Mouse (Mus musculus): Measurements from ENCODE around the gene Ddx46. TPM values are rescaled to one million over a fixed set of nuclear protein-coding genes. Genes with fewer than 3 reads are reported as not detected.
"Not testable (repeated sequence)": the region's sequence is repeated elsewhere in the genome, so short reads cannot be mapped to it uniquely, and the experiment has no call there.

Ddx46 gene
- polyA plus RNA-seq, 1 experiment from 2014 or later = 41.1 TPM

DNA sequence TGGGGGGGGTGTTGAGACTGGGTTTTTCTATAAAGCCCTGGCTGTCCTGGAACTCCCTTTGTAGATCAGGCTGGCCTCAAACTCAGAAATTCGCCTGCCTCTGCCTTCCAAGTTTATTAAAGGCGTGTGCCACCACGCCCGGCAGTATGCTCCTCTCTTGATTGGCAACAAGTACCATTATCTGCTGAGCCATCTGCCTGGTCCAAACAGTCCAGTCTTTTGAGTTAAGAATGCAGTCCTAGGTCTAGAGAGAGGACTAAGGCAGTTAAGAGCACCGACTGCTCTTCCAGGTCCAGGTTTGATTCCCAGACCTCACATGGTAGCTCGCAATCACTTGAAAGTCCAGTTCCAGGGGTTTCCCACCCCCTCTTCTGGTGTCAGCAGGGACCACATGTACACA lies 16.2 kb downstream of the Ddx46 start:
- no peaks in the 10 kb centered on the region for H3K27me3 ChIP-seq
- H3K27ac ChIP-seq = no peak overlapping the region
- no peaks in the 10 kb centered on the region for H3K4me1 ChIP-seq
- H3K4me2 ChIP-seq (replicated peaks) = no peak overlapping the region
- no peak overlapping the region for H3K4me3 ChIP-seq
- H3K9ac ChIP-seq = no peak overlapping the region
- ATAC-seq (ENCODE audit: low FRiP score) = no peak
- WGBS = 91% methylated on average over 6 of the region's 6 CpGs
- H3K9me3 ChIP-seq (replicated peaks) = no peaks in the 10 kb centered on the region
- peaks cover 98% of the 10 kb centered on the region for H3K36me3 ChIP-seq

DNA sequence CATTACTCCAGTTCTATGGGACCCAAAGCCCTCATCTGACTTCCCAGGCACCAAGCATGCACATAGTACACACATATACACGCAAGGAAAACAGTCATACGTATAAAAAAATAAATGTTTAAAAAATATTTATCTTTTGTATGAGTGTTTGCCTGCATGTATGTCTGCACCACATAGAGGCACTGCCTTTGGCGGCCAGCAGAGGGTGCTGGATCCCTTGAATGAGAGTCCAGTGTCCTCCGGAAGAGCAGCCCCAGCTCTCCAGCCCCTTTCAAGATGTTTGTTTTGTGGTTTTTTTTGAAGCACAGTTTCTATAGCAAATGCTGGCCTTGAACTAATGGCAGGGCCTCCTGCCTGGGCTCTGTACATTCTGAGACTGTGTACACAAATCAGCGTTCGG lies 33.7 kb downstream of the Ddx46 start:
- H3K27ac ChIP-seq = no peak overlapping the region
- H3K9me3 ChIP-seq (replicated peaks) = no peaks in the 10 kb centered on the region
- H3K4me2 ChIP-seq (replicated peaks) = no peak overlapping the region
- WGBS = 80% methylated on average over 6 of the region's 6 CpGs
- peaks cover 90% of the 10 kb centered on the region for H3K36me3 ChIP-seq
- no peaks in the 10 kb centered on the region for H3K4me1 ChIP-seq
- ATAC-seq (ENCODE audit: low FRiP score) = no peak
- H3K9ac ChIP-seq = no peak overlapping the region
- no peaks in the 10 kb centered on the region for H3K27me3 ChIP-seq
- no peak overlapping the region for H3K4me3 ChIP-seq

DNA sequence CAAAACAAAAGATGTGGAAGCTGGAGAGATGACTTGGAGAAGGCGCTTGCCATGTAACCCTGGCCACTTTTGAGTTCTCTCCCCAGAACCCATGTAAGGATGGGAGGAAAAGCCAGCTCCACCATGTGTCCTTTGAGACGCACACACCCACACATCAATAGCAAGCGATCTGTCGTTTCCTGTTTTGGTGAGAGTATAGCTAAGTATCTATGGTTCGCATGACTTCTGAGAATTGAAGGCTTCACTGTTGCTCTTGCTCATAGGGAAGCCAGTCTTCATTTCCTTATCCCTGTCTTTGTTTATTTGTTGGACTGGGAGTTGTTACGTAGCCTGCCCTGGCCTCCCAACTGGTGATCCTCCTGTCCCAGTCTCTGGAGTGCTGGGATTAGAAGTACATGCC lies 37.9 kb downstream of the Ddx46 start:
- no peak overlapping the region for H3K9ac ChIP-seq
- H3K4me2 ChIP-seq (replicated peaks) = no peak overlapping the region
- H3K36me3 ChIP-seq = peaks cover 87% of the 10 kb centered on the region
- no peak overlapping the region for H3K27ac ChIP-seq
- WGBS = 95% methylated on average over 6 of the region's 6 CpGs
- H3K9me3 ChIP-seq (replicated peaks) = no peaks in the 10 kb centered on the region
- no peak overlapping the region for H3K4me3 ChIP-seq
- ATAC-seq (ENCODE audit: low FRiP score) = no peak
- H3K4me1 ChIP-seq = no peaks in the 10 kb centered on the region
- no peaks in the 10 kb centered on the region for H3K27me3 ChIP-seq

DNA sequence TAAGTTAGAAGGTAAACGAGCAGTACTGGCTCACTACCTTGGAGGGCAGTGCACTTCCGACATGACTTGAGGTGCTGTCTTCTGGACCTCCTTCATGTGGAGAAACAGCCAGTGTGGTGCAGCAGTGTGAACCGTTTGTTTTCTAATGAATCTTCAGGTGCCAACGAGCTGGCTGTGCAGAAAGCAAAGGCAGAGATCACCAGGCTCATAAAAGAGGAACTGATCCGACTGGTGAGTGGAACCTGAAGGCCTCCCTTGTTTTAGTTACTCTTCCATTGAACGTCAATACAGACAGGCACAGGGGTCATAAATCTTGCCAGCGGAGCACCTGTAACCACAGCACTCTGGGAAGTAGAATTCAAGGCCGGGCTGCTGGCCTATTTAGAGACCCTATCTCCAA lies 42.5 kb downstream of the Ddx46 start:
- ATAC-seq (ENCODE audit: low FRiP score) = no peak
- no peak overlapping the region for H3K4me3 ChIP-seq
- no peak overlapping the region for H3K9ac ChIP-seq
- 88% methylated on average over 8 of the region's 8 CpGs for WGBS
- no peaks in the 10 kb centered on the region for H3K4me1 ChIP-seq
- H3K27ac ChIP-seq = no peak overlapping the region
- peaks cover 72% of the 10 kb centered on the region for H3K36me3 ChIP-seq
- H3K27me3 ChIP-seq = no peaks in the 10 kb centered on the region
- H3K9me3 ChIP-seq (replicated peaks) = no peaks in the 10 kb centered on the region
- no peak overlapping the region for H3K4me2 ChIP-seq (replicated peaks)

DNA sequence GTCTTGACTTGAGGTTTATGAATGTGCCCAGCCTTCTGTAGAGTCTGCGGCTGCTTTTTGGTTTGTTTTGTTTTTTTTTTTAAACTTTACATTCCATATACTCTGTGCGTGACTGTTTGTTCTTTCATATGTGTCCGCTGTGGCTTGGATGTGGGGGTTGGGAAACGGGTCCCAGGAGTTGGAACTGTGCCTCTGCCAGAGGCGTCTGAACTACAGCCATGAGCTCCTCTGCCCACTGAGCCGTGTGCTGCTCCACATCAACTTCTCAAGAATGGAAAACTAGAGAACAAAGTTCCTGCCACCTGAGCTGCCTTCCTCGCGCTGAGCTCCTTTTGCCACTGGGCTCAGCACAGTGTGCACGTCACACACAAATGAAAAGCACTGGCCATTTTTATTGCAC lies 47.4 kb downstream of the Ddx46 start:
- Histone ChIP-seq H3K36me3 (peaks cover 31% of the 10 kb centered on the region), H3K4me3 (no peak overlapping the region), H3K4me2 (replicated peaks) (no peak overlapping the region), H3K9me3 (replicated peaks) (no peaks in the 10 kb centered on the region), H3K27me3 (no peaks in the 10 kb centered on the region), H3K4me1 (no peaks in the 10 kb centered on the region), H3K9ac (no peak overlapping the region), H3K27ac (no peak overlapping the region)
- 90% methylated on average over 9 of the region's 9 CpGs for WGBS
- ATAC-seq (ENCODE audit: low FRiP score) = no peak

DNA sequence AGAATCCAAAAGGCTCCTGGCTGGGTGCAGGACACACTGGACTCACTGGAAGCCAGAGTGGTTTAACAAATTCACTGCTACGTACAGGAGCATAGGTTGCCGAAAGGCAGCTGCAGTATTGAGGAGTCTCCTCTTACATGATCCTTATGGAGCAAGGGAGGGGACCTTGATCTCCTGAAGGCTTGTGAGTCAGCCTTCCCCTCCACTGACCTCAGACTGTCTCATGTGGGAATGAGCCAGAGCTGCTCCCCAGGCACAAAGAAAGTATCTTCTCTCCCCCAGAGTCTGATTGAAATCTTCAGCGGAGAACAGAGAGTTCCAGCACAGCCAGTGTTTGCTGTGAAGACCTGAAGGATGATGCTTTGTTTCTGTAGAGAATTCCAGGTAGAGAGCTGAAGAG lies 48.8 kb downstream of the Ddx46 start:
- Histone ChIP-seq H3K36me3 (peaks cover 17% of the 10 kb centered on the region), H3K27me3 (no peaks in the 10 kb centered on the region), H3K9ac (no peak overlapping the region), H3K9me3 (replicated peaks) (no peaks in the 10 kb centered on the region), H3K4me3 (no peak overlapping the region), H3K4me1 (peaks cover 10% of the 10 kb centered on the region; the same call in 1 of the 2 replicates), H3K4me2 (replicated peaks) (no peak overlapping the region), H3K27ac (no peak overlapping the region)
- ATAC-seq (ENCODE audit: low FRiP score) = no peak
- 91% methylated on average over 3 of the region's 3 CpGs for WGBS

DNA sequence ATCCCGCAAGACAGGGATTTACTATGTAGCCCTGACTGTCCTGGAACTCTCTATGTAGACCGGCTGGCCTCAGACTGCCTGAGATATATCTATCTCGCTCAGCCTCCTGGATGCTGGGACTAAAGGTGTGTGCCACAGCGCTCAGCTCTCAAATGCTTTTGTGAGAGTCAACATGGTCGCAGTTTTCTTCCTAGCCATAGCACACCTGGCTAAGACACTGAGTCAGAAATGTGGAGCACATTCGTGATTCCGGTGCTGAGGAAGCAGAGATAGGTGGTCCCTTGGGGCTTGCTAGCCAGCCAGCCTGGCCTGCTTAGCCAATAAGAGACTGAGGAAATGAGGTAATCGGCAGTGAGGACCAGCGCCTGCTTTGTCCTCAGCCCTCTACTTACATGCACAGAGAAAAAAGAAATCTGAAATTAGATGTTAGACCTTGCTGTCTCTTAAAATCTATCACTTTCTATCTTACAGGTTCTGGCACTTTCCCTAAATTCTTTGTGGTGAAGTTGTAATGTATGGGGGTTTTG lies 51.3 kb downstream of the Ddx46 start:
- no peaks in the 10 kb centered on the region for H3K27me3 ChIP-seq
- peaks cover 10% of the 10 kb centered on the region; the same call in 1 of the 2 replicates for H3K4me1 ChIP-seq
- no peak overlapping the region for H3K4me2 ChIP-seq (replicated peaks)
- H3K9ac ChIP-seq = no peak overlapping the region
- H3K4me3 ChIP-seq = no peak overlapping the region
- 72% methylated on average over 9 of the region's 9 CpGs for WGBS
- no peaks in the 10 kb centered on the region for H3K9me3 ChIP-seq (replicated peaks)
- peak overlapping the region; percentile 45 for H3K27ac ChIP-seq
- no peak for ATAC-seq (ENCODE audit: low FRiP score)
- no peaks in the 10 kb centered on the region for H3K36me3 ChIP-seq

DNA sequence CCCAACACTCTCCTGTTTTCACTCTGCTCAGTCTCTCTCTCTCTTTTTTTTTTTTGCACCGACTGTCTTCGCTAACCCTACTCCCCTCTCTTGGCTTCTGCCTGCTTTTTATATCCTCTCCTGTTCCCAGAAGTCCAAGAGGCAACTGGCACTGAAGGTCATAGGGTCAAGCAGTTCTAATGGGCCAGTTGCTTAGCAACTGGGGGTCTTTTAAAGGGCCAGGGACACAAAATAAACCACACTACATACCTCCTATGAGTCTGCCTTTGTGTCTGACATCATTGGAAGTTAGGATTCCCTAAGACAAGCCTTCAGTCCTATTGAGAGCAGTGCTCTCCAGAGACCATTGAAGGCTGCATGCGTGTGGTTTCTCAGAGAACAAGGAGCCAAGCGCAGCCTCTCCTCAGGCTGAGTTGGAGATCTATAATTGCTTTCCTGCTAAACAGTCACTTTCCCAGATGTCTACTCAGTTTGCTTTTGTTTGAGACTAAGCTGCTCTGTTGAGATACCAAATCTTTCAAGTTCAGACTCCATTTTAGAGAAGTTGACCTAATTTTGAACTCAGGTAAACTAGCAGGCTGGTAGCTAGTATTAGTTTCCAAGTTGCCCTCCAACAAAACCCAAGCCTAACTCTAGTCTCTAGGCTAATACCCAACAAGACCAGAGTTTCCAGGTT lies 53.2 kb downstream of the Ddx46 start:
- no peak overlapping the region for H3K4me2 ChIP-seq (replicated peaks)
- 15% methylated on average over 4 of the region's 4 CpGs for WGBS
- no peak overlapping the region for H3K4me3 ChIP-seq
- H3K27ac ChIP-seq = 0 out of 2 replicates have a peak overlapping the region, but pooled peaks have one; percentile 12
- H3K36me3 ChIP-seq = no peaks in the 10 kb centered on the region
- no peak overlapping the region; the same call in 1 of the 2 replicates for H3K9ac ChIP-seq
- H3K4me1 ChIP-seq = peaks cover 10% of the 10 kb centered on the region; the same call in 1 of the 2 replicates
- ATAC-seq (ENCODE audit: low FRiP score) = no peak
- H3K9me3 ChIP-seq (replicated peaks) = no peaks in the 10 kb centered on the region
- no peaks in the 10 kb centered on the region for H3K27me3 ChIP-seq

DNA sequence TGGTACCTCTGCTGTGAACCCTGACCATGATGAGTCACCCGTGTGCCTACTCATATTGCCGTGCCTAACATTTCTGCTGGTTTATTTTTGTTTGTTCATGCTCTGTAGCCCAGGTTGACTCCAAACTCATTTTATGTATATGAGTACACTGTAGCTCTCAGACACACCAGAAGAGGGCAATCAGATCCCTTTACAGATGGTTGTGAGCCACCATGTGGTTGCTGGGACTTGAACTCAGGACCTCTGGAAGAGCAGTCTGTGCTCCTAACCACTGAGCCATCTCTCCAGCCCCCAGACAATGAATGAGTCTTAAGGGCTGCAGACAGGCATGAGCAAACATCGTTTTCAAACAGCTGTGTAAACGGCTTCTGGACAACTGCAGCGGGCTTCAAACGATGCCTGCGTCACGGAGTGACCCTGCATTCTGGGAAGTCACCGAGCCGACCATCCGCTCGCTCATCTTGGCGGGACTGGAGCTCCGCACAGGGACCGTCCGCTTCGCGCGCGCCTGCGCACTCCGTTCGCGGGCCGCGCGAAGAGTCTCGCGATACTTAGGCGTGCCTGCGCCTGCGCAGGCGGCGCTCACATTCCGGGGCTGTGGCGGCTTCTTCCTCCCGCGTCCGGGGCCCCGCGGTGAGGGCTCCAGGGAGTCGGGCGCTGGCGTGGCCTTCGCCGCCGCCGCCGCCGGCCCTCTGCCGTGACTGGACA lies 57.9 kb downstream of the Ddx46 start, which contains the start of gene B230219D22Rik:
B230219D22Rik (plus strand) TSS at position 590 of the 708 bp plus-strand sequence.
- peak; percentile 96 for ATAC-seq (ENCODE audit: low FRiP score)
- Histone ChIP-seq H3K27ac (peak within 1 kb of the TSS; percentile 99), H3K4me3 (peak within 1 kb of the TSS; percentile 99), H3K9ac (peak within 1 kb of the TSS; percentile 100), H3K4me1 (peaks cover 28% of the 10 kb centered on the region), H3K4me2 (replicated peaks) (peak within 1 kb of the TSS; percentile 72), H3K27me3 (no peaks in the 10 kb centered on the region), H3K9me3 (replicated peaks) (no peaks in the 10 kb centered on the region), H3K36me3 (0 out of 2 replicates have a peak, but pooled peaks cover 3% of the 10 kb centered on the region)
- 3% methylated on average over 51 of the region's 51 CpGs for WGBS

DNA sequence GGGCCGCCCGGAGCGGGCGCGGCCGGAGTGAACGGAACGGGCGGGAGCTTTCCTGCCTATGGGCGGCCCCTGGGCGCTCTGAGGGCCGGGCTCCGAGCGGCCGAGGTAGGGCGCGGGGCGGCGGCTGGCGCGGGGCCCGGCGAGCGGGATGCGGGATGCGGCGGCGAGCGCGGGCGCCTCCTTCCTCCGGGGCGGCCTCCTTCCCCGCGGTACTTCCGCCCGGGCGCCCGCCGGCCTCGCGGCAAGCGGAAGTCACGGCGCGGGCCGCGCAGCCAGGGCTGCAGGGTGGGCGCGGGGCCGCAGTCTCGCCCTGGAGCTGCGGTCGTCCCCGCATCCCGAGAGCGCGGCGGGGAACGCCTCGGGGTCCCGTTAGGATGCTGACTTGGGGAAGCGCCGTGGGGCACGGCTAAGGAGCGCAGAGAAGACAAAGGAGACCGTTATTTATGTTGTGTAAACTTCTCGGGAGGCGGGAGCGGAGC lies 58.5 kb downstream of the Ddx46 start:
- Histone ChIP-seq H3K4me3 (peak overlapping the region; percentile 99), H3K4me2 (replicated peaks) (peak overlapping the region; percentile 72), H3K4me1 (peaks cover 23% of the 10 kb centered on the region), H3K27me3 (no peaks in the 10 kb centered on the region), H3K9ac (peak overlapping the region; percentile 100), H3K9me3 (replicated peaks) (no peaks in the 10 kb centered on the region), H3K27ac (peak overlapping the region; percentile 99), H3K36me3 (0 out of 2 replicates have a peak, but pooled peaks cover 3% of the 10 kb centered on the region)
- WGBS = under 1% methylated on average over 64 of the region's 70 CpGs
- peak; percentile 82 for ATAC-seq (ENCODE audit: low FRiP score)

DNA sequence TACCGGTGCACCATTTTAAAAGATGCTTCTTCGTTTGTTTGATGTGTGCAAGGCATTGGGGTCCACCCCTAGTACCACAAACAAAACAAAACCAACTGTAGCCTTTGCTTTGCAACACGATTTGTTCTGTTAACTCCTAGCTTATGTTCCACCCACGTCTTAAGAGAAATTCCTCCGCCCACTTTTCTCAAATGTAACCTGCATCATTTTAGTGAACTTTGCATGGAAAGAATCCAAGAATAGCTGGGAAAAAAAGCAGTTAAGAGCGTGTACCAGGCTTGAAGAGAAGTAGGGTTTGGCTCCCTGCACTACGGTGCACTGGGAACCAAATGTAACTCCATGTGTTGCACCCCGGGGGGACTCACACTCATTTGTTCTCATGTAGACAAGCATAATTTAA lies 59.3 kb downstream of the Ddx46 start:
- Histone ChIP-seq H3K36me3 (peaks cover 7% of the 10 kb centered on the region), H3K27ac (no peak overlapping the region), H3K27me3 (no peaks in the 10 kb centered on the region), H3K4me2 (replicated peaks) (peak overlapping the region; percentile 72), H3K4me3 (peak overlapping the region; percentile 99), H3K9me3 (replicated peaks) (no peaks in the 10 kb centered on the region), H3K4me1 (peaks cover 23% of the 10 kb centered on the region), H3K9ac (peak overlapping the region; percentile 100)
- ATAC-seq (ENCODE audit: low FRiP score) = no peak
- 20% methylated on average over 8 of the region's 8 CpGs for WGBS

DNA sequence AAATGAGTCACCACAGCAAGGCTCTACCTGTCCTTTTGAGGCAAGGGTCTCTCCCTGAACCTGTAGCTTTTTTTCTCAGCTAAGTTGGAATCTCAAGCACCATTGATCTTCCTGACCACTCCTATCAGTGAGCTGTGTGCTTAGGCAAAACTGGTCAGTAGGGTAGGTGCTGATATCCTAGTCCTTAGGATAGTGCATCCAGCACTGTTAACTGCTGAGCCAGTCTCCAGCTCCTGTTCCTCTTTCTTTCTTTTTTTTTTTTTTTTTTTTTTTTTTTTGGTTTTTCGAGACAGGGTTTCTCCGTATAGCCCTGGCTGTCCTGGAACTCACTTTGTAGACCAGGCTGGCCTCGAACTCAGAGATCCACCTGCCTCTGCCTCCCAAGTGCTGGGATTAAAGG lies 61.2 kb downstream of the Ddx46 start:
- Histone ChIP-seq H3K36me3 (peaks cover 24% of the 10 kb centered on the region), H3K4me1 (peaks cover 23% of the 10 kb centered on the region)
- H3K9me3 ChIP-seq (replicated peaks); H3K4me3 ChIP-seq; H3K4me2 ChIP-seq (replicated peaks); H3K9ac ChIP-seq; H3K27ac ChIP-seq; H3K27me3 ChIP-seq; ATAC-seq (ENCODE audit: low FRiP score): not testable (repeated sequence)
- WGBS = 100% methylated on average over 1 of the region's 3 CpGs
